Mouse (Mus musculus) hindbrain, embryonic 14.5 days (tissue): Measurements from ENCODE around the gene Apod. TPM values are rescaled to one million over a fixed set of nuclear protein-coding genes. Genes with fewer than 3 reads are reported as not detected.

Source experiments
- ATAC-seq: fragments of 200-750 bp; cut with Nextera tagmentation; 2 replicates; pipeline ENCODE4 v1.8.0; 2017; ENCODE audit warnings: moderate number of reproducible peaks, mild to moderate bottlenecking, moderate TSS enrichment, moderate library complexity; ENCODE audit not compliant: low FRiP score
- DNase-seq: peaks from one replicate; pipeline ENCODE4 v3.0.0-alpha.2; 2015; ENCODE audit warnings: low spot score
- H3K27ac ChIP-seq: fragments of 300-500 bp; sonication (generic); 2 replicates; pipeline ENCODE4 v1.5.1; 2014; ENCODE audit warnings: mild to moderate bottlenecking, moderate library complexity
- H3K27me3 ChIP-seq: fragments of 300-500 bp; sonication (generic); 2 replicates; pipeline ENCODE4 v1.6.1; 2014; ENCODE audit warnings: mild to moderate bottlenecking, low read length, mixed read lengths; ENCODE audit not compliant: control insufficient read depth, insufficient read depth
- H3K36me3 ChIP-seq: fragments of 300-500 bp; sonication (generic); replicated peaks from 2 replicates; pipeline ENCODE4 v1.6.1; 2014; ENCODE audit not compliant: control insufficient read depth, insufficient read depth
- H3K4me1 ChIP-seq: fragments of 300-500 bp; sonication (generic); replicated peaks from 2 replicates; pipeline ENCODE4 v1.6.1; 2014; ENCODE audit warnings: antibody characterized with exemption, low read length, mixed read lengths; ENCODE audit not compliant: control insufficient read depth, insufficient read depth
- H3K4me2 ChIP-seq: fragments of 300-500 bp; sonication (generic); replicated peaks from 2 replicates; pipeline ENCODE4 v1.6.1; 2014; ENCODE audit warnings: mild to moderate bottlenecking, moderate library complexity
- H3K4me3 ChIP-seq: fragments of 300-500 bp; sonication (generic); replicated peaks from 2 replicates; pipeline ENCODE4 v1.5.1; 2014; ENCODE audit warnings: mild to moderate bottlenecking, low read length
- H3K9ac ChIP-seq: fragments of 300-500 bp; sonication (generic); 2 replicates; pipeline ENCODE4 v1.6.1; 2014
- H3K9me3 ChIP-seq: fragments of 300-500 bp; sonication (generic); 2 replicates; pipeline ENCODE4 v1.6.1; 2016; ENCODE audit warnings: low read length; ENCODE audit not compliant: control insufficient read depth
- WGBS: fragments of 180-500 bp; shearing (Covaris S2); extraction: QIAGEN DNeasy Blood & Tissue Kit; methylation state at CpG from one replicate; pipeline ENCODE4 v1.1.7; 2014; 5-methylcytosine and 5-hydroxymethylcytosine counted together
- polyA plus RNA-seq: library from polyadenylated mRNA; unstranded; fragments of >200 nt; fragmentation: Nextera tagmentation; extraction: Ambion mirVana; gene quantifications from 2 replicates; pipeline ENCODE4 v1.2.1, GENCODE M21; 2014

The Apod gene
- polyA plus RNA-seq, 1 experiment from 2014 or later, result 76.7 TPM

- no peak overlapping the region for H3K4me2 ChIP-seq
- H3K36me3 ChIP-seq, result no peaks in the 10 kb centered on the region
- H3K27me3 ChIP-seq, result no peaks in the 10 kb centered on the region
- no peaks in the 10 kb centered on the region for H3K9me3 ChIP-seq
- ATAC-seq, result no peak
- WGBS, result 88% methylated on average over 6 of the region's 6 CpGs
- no peak for DNase-seq
- no peak overlapping the region for H3K4me3 ChIP-seq
- peaks cover 5% of the 10 kb centered on the region for H3K4me1 ChIP-seq
- H3K9ac ChIP-seq, result no peak overlapping the region
- H3K27ac ChIP-seq, result no peak overlapping the region
Observed at GRCm38 (mm10) chr16:31278581-31278980, 36.0 kb downstream of the Apod start.

GRCm38 (mm10) chr16:31278081-31278480, 36.5 kb downstream of the Apod start:
- Histone ChIP-seq H3K27ac (no peak overlapping the region), H3K4me3 (no peak overlapping the region), H3K4me1 (peaks cover 10% of the 10 kb centered on the region), H3K9me3 (no peaks in the 10 kb centered on the region), H3K27me3 (no peaks in the 10 kb centered on the region), H3K4me2 (no peak overlapping the region), H3K36me3 (no peaks in the 10 kb centered on the region), H3K9ac (no peak overlapping the region)
- no peak for DNase-seq
- ATAC-seq, result no peak
- WGBS, result 75% methylated on average over 2 of the region's 2 CpGs

GRCm38 (mm10) chr16:31276962-31277361, 37.6 kb downstream of the Apod start:
- WGBS, result 90% methylated on average over 7 of the region's 7 CpGs

GRCm38 (mm10) chr16:31276539-31276938, 38.1 kb downstream of the Apod start:
- Histone ChIP-seq H3K4me2 (no peak overlapping the region), H3K9ac (no peak overlapping the region), H3K4me3 (no peak overlapping the region), H3K9me3 (no peaks in the 10 kb centered on the region), H3K27ac (no peak overlapping the region), H3K36me3 (no peaks in the 10 kb centered on the region), H3K4me1 (peaks cover 20% of the 10 kb centered on the region), H3K27me3 (no peaks in the 10 kb centered on the region)
- ATAC-seq, result no peak
- DNase-seq, result no peak
- WGBS, result 57% methylated on average over 7 of the region's 7 CpGs

More at GRCm38 (mm10) chr16:31276962-31277361, 37.6 kb downstream of the Apod start:
- H3K4me3 ChIP-seq, result no peak overlapping the region
- no peaks in the 10 kb centered on the region for H3K9me3 ChIP-seq
- ATAC-seq (no peak), DNase-seq (no peak)
- no peak overlapping the region for H3K27ac ChIP-seq
- no peaks in the 10 kb centered on the region for H3K36me3 ChIP-seq
- H3K4me1 ChIP-seq, result peaks cover 20% of the 10 kb centered on the region
- no peaks in the 10 kb centered on the region for H3K27me3 ChIP-seq
- no peak overlapping the region for H3K9ac ChIP-seq
- no peak overlapping the region for H3K4me2 ChIP-seq

GRCm38 (mm10) chr16:31274674-31275460, 39.7 kb downstream of the Apod start, which contains the start of gene Ppp1r2:
Gene Ppp1r2 (minus strand): TSS chr16:31275277.
- Histone ChIP-seq H3K4me2 (peak within 1 kb of the TSS; percentile 62), H3K27ac (peak within 1 kb of the TSS; percentile 93), H3K4me1 (peaks cover 22% of the 10 kb centered on the region), H3K9ac (peak within 1 kb of the TSS; percentile 97), H3K36me3 (no peaks in the 10 kb centered on the region), H3K27me3 (no peaks in the 10 kb centered on the region), H3K4me3 (peak within 1 kb of the TSS; percentile 95), H3K9me3 (no peaks in the 10 kb centered on the region)
- peak; percentile 97 for ATAC-seq
- DNase-seq, result peak; percentile 91
- under 1% methylated on average over 47 of the region's 83 CpGs for WGBS

- peak overlapping the region; percentile 95 for H3K4me3 ChIP-seq
- ATAC-seq (no peak), DNase-seq (peak; percentile 35)
- H3K9me3 ChIP-seq, result no peaks in the 10 kb centered on the region
- H3K27me3 ChIP-seq, result no peaks in the 10 kb centered on the region
- H3K4me2 ChIP-seq, result peak overlapping the region; percentile 62
- H3K27ac ChIP-seq, result peak overlapping the region; percentile 93; the same call in 1 of the 2 replicates
- 3% methylated on average over 6 of the region's 6 CpGs for WGBS
- no peaks in the 10 kb centered on the region for H3K36me3 ChIP-seq
- peak overlapping the region; percentile 97 for H3K9ac ChIP-seq
- peaks cover 22% of the 10 kb centered on the region for H3K4me1 ChIP-seq
Observed at GRCm38 (mm10) chr16:31274084-31274483, 40.5 kb downstream of the Apod start.

- DNase-seq, result no peak
- Histone ChIP-seq H3K4me2 (no peak overlapping the region), H3K27me3 (no peaks in the 10 kb centered on the region), H3K9me3 (no peaks in the 10 kb centered on the region), H3K4me1 (0 out of 2 replicates have a peak, but pooled peaks cover 3% of the 10 kb centered on the region), H3K36me3 (peaks cover 22% of the 10 kb centered on the region), H3K9ac (no peak overlapping the region), H3K27ac (no peak overlapping the region), H3K4me3 (no peak overlapping the region)
- 98% methylated on average over 2 of the region's 2 CpGs for WGBS
- no peak for ATAC-seq
Observed at GRCm38 (mm10) chr16:31266692-31267091, 47.9 kb downstream of the Apod start.

- H3K9ac ChIP-seq, result no peak overlapping the region
- H3K4me2 ChIP-seq, result no peak overlapping the region
- H3K4me1 ChIP-seq, result no peaks in the 10 kb centered on the region
- no peaks in the 10 kb centered on the region for H3K27me3 ChIP-seq
- no peak overlapping the region for H3K4me3 ChIP-seq
- DNase-seq (no peak), ATAC-seq (no peak)
- WGBS, result 94% methylated on average over 2 of the region's 2 CpGs
- peaks cover 69% of the 10 kb centered on the region for H3K36me3 ChIP-seq
- no peaks in the 10 kb centered on the region for H3K9me3 ChIP-seq
- no peak overlapping the region for H3K27ac ChIP-seq
Observed at GRCm38 (mm10) chr16:31256151-31256550, 58.5 kb downstream of the Apod start.

- 77% methylated on average over 3 of the region's 3 CpGs for WGBS
- no peaks in the 10 kb centered on the region for H3K9me3 ChIP-seq
- H3K27me3 ChIP-seq, result no peaks in the 10 kb centered on the region
- ATAC-seq, result no peak
- H3K4me1 ChIP-seq, result no peaks in the 10 kb centered on the region
- no peak for DNase-seq
- peaks cover 65% of the 10 kb centered on the region for H3K36me3 ChIP-seq
- H3K9ac ChIP-seq, result no peak overlapping the region
- H3K27ac ChIP-seq, result no peak overlapping the region
- no peak overlapping the region for H3K4me2 ChIP-seq
- no peak overlapping the region for H3K4me3 ChIP-seq
Observed at GRCm38 (mm10) chr16:31255685-31256084, 58.9 kb downstream of the Apod start.
